Mouse (Mus musculus) stomach, embryonic 14.5 days (tissue): ENCODE results near the gene Clk2. TPM values are rescaled to one million over a fixed set of nuclear protein-coding genes. Genes with fewer than 3 reads are reported as not detected.

Experiments used
- ATAC-seq: fragments of 200-750 bp; cut with Nextera tagmentation; 2 replicates; pipeline ENCODE4 v1.8.0; 2017; ENCODE audit warnings: low read depth, moderate TSS enrichment; ENCODE audit not compliant: insufficient number of reproducible peaks, insufficient read depth, low FRiP score
- H3K27ac ChIP-seq: fragments of 300-500 bp; sonication (generic); 2 replicates; pipeline ENCODE4 v1.5.1; 2014; ENCODE audit warnings: mild to moderate bottlenecking, low read length, moderate library complexity, mixed read lengths
- H3K27me3 ChIP-seq: fragments of 300-500 bp; sonication (generic); 2 replicates; pipeline ENCODE4 v1.6.1; 2014; ENCODE audit warnings: low read length, control low read depth, mixed read lengths; ENCODE audit not compliant: control insufficient read depth, insufficient read depth
- H3K36me3 ChIP-seq: fragments of 300-500 bp; sonication (generic); 2 replicates; pipeline ENCODE4 v1.6.1; 2014; ENCODE audit warnings: mild to moderate bottlenecking, control low read depth, low read length, moderate library complexity, mixed read lengths; ENCODE audit not compliant: control insufficient read depth, insufficient read depth
- H3K4me1 ChIP-seq: fragments of 300-500 bp; sonication (generic); 2 replicates; pipeline ENCODE4 v1.6.1; 2014; ENCODE audit warnings: low read length, control low read depth, mixed read lengths; ENCODE audit not compliant: control insufficient read depth, insufficient read depth
- H3K4me2 ChIP-seq: fragments of 300-500 bp; sonication (generic); replicated peaks from 2 replicates; pipeline ENCODE4 v1.6.1; 2014; ENCODE audit warnings: low read depth, low read length, control low read depth
- H3K4me3 ChIP-seq: fragments of 300-500 bp; sonication (generic); 2 replicates; pipeline ENCODE4 v1.5.1; 2014; ENCODE audit warnings: low read depth, low read length, control low read depth
- H3K9ac ChIP-seq: fragments of 300-500 bp; sonication (generic); replicated peaks from 2 replicates; pipeline ENCODE4 v1.6.1; 2014; ENCODE audit warnings: low read depth, mild to moderate bottlenecking, control low read depth, low read length, moderate library complexity, mixed read lengths
- H3K9me3 ChIP-seq: fragments of 300-500 bp; sonication (generic); 2 replicates; pipeline ENCODE4 v1.6.1; 2016; ENCODE audit warnings: low read depth, low read length, control low read depth; ENCODE audit not compliant: control insufficient read depth
- WGBS: fragments of 180-500 bp; shearing (Covaris S2); extraction: QIAGEN DNeasy Blood & Tissue Kit; methylation state at CpG from one replicate; pipeline ENCODE4 v1.1.7; 2014; 5-methylcytosine and 5-hydroxymethylcytosine counted together
- polyA plus RNA-seq: library from polyadenylated mRNA; unstranded; fragments of >200 nt; fragmentation: Nextera tagmentation; extraction: Ambion mirVana; gene quantifications from 2 replicates; pipeline ENCODE4 v1.2.1, GENCODE M21; 2014

Gene Clk2
- polyA plus RNA-seq, 1 experiment from 2014 or later, result 35.1 TPM

DNA sequence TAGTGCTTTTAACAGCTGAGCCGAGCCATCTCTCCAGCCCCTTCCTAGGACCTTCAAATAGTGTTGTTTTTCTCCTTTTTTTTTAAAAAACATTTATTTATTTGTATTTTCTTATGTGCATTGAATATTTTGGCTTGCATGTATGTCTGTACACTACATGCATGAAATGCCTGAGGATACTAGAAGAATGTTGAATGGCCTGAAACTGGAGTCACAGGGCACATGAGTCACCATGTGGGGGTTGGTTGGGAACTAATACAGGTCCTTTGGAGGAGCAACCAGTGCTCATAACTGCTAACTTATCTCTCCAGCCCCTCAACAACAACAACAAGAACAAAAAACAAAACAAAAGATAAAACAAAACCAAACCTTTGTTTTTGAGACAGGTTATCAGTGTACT is 1.5 kb upstream of the Clk2 start:
- 76% methylated on average over 1 of the region's 1 CpGs for WGBS
- Histone ChIP-seq H3K36me3 (peaks cover 20% of the 10 kb centered on the region), H3K4me2 (no peak overlapping the region), H3K27ac (no peak overlapping the region), H3K4me1 (peaks cover 26% of the 10 kb centered on the region), H3K9ac (no peak overlapping the region), H3K9me3 (no peaks in the 10 kb centered on the region), H3K27me3 (no peaks in the 10 kb centered on the region), H3K4me3 (no peak overlapping the region)
- ATAC-seq, result no peak

DNA sequence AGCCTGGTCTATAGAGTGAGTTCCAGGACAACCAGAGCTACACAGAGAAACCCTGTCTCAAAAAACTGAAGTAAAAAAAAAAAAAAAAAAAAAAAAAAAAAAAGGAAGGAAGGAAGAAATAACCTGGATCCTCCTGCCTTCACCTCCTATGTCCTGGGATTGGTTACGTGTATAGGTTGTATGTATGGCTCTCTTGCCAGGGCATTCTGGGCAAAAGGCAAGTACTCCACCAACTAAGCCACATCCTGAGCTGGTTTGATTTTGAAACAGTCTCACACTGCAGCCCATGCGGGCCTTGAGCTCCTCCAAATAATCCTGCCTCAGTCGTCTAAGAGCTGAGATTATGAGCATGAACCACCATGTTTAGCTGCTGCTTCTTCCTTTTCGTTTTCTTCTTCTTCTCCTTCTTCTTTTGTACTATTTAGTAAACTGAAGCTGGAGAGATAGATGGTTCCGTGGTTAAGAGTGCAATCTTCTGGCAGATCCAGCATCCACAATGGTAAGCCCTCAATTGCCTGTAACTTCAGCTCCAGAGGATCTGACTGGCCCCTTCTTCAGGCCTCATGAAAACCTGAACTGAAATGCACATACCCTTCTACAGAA is 851 bp upstream of the Clk2 start:
- no peaks in the 10 kb centered on the region for H3K27me3 ChIP-seq
- peak overlapping the region; percentile 56 for H3K4me2 ChIP-seq
- no peak overlapping the region for H3K27ac ChIP-seq
- H3K4me1 ChIP-seq, result peaks cover 24% of the 10 kb centered on the region
- H3K4me3 ChIP-seq, result peak overlapping the region; percentile 77
- H3K36me3 ChIP-seq, result peaks cover 26% of the 10 kb centered on the region
- no peak overlapping the region for H3K9ac ChIP-seq
- ATAC-seq, result no peak
- no peaks in the 10 kb centered on the region for H3K9me3 ChIP-seq
- 69% methylated on average over 5 of the region's 5 CpGs for WGBS

DNA sequence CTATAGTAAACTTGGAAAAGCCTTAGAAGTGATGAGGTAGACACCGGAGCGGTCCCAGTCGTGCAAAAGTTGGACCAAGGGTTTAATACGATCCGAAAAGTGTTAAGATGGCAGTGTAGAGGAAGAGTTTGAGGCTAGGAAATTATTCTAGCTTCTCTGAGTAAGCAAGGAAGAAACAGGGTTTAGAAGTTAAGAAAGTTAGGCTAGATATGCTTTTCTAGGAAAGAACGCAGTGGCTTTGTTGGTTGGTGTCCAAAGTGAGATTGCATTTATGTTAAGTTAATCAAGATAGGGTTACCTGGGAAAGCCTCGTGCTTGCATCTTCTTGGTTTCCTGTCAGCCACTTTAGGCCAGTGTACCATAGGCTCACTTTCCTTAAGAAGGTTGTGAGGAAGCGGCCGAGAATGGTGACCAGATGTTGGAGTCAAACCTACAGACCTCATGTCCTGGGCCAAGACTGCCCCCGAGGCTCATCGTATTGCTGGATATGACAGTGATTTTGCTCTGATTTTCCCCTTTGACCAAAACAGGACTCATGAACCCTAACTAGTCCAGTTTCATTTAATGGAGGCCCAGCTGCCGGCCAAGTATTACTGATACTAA is 774 bp downstream of the Clk2 start:
- ATAC-seq, result no peak
- H3K4me3 ChIP-seq, result peak overlapping the region; percentile 77
- peaks cover 43% of the 10 kb centered on the region for H3K36me3 ChIP-seq
- H3K27me3 ChIP-seq, result no peaks in the 10 kb centered on the region
- 22% methylated on average over 12 of the region's 12 CpGs for WGBS
- peak overlapping the region; percentile 95 for H3K27ac ChIP-seq
- peak overlapping the region; percentile 74 for H3K4me2 ChIP-seq
- H3K9me3 ChIP-seq, result no peaks in the 10 kb centered on the region
- peak overlapping the region; percentile 86 for H3K9ac ChIP-seq
- peaks cover 18% of the 10 kb centered on the region for H3K4me1 ChIP-seq

- no peak overlapping the region for H3K4me3 ChIP-seq
- no peak overlapping the region for H3K9ac ChIP-seq
- no peak overlapping the region for H3K4me2 ChIP-seq
- ATAC-seq, result no peak
- H3K27ac ChIP-seq, result no peak overlapping the region
- H3K9me3 ChIP-seq, result no peaks in the 10 kb centered on the region
- WGBS, result 90% methylated on average over 19 of the region's 19 CpGs
- H3K27me3 ChIP-seq, result no peaks in the 10 kb centered on the region
- H3K4me1 ChIP-seq, result peaks cover 18% of the 10 kb centered on the region
- peaks cover 54% of the 10 kb centered on the region for H3K36me3 ChIP-seq
These were observed 2.4 kb downstream of the Clk2 start for GRCm38 (mm10) chr3:89166945-89167344.

DNA sequence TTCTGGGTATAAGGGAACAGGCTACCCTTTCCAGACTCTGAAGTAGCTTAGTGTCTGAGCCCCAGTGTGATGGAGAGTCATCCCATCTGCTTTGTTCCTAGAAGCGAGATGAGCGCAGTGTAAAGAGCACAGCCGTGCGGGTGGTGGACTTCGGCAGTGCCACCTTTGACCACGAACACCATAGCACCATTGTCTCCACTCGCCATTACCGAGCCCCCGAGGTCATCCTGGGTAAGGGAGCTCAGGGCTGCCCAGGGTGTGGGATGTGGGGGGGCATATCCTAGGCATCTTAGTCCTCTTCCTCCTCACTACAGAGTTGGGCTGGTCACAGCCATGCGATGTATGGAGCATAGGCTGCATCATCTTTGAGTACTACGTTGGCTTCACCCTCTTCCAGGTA is 10.2 kb downstream of the Clk2 start:
- Histone ChIP-seq H3K9ac (no peak overlapping the region), H3K27ac (no peak overlapping the region), H3K9me3 (no peaks in the 10 kb centered on the region), H3K4me1 (peaks cover 6% of the 10 kb centered on the region; the same call in 1 of the 2 replicates), H3K4me2 (no peak overlapping the region), H3K4me3 (no peak overlapping the region), H3K27me3 (no peaks in the 10 kb centered on the region), H3K36me3 (peaks cover 70% of the 10 kb centered on the region)
- 91% methylated on average over 11 of the region's 11 CpGs for WGBS
- no peak for ATAC-seq

DNA sequence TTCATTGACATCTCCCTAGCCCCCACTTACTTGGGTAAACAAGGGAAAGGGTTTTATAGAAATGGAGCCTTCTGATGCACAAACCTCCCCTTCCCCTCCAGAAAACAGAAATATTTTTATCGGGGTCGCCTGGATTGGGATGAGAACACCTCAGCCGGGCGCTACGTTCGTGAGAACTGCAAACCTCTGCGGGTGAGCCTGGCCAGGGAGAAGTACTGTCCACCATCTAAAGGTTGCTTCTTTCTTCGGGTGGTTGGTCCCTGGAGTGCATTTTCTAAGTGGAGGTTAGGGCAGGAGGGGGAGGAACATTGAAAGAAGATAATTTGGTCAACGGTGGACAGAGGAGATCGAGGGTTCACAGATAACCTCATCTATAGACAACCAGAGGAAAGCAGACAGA is 10.9 kb downstream of the Clk2 start:
- Histone ChIP-seq H3K27me3 (no peaks in the 10 kb centered on the region), H3K36me3 (peaks cover 66% of the 10 kb centered on the region), H3K9ac (no peak overlapping the region), H3K4me3 (no peak overlapping the region), H3K4me1 (peaks cover 6% of the 10 kb centered on the region; the same call in 1 of the 2 replicates), H3K27ac (no peak overlapping the region), H3K9me3 (no peaks in the 10 kb centered on the region), H3K4me2 (no peak overlapping the region)
- no peak for ATAC-seq
- WGBS, result 90% methylated on average over 10 of the region's 10 CpGs

DNA sequence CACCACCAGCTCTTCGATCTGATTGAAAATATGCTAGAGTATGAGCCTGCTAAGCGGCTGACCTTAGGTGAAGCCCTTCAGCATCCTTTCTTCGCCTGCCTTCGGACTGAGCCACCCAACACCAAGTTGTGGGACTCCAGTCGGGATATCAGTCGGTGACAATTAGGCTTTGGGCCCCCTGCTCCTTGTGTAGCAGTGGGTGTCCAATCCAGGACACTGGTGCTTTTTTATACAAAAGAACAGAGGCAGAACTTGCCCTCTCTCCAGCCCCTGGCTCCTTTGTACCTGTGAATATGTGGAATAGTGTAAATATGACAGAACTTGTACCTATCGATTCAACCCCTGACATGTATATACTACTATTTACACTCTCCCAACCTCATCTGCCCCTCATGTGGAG is 11.8 kb downstream of the Clk2 start:
- Histone ChIP-seq H3K4me3 (no peak overlapping the region), H3K27ac (no peak overlapping the region), H3K36me3 (peaks cover 65% of the 10 kb centered on the region), H3K9ac (no peak overlapping the region), H3K4me1 (peaks cover 6% of the 10 kb centered on the region; the same call in 1 of the 2 replicates), H3K9me3 (no peaks in the 10 kb centered on the region), H3K27me3 (no peaks in the 10 kb centered on the region), H3K4me2 (no peak overlapping the region)
- WGBS, result 81% methylated on average over 7 of the region's 7 CpGs
- ATAC-seq, result no peak

DNA sequence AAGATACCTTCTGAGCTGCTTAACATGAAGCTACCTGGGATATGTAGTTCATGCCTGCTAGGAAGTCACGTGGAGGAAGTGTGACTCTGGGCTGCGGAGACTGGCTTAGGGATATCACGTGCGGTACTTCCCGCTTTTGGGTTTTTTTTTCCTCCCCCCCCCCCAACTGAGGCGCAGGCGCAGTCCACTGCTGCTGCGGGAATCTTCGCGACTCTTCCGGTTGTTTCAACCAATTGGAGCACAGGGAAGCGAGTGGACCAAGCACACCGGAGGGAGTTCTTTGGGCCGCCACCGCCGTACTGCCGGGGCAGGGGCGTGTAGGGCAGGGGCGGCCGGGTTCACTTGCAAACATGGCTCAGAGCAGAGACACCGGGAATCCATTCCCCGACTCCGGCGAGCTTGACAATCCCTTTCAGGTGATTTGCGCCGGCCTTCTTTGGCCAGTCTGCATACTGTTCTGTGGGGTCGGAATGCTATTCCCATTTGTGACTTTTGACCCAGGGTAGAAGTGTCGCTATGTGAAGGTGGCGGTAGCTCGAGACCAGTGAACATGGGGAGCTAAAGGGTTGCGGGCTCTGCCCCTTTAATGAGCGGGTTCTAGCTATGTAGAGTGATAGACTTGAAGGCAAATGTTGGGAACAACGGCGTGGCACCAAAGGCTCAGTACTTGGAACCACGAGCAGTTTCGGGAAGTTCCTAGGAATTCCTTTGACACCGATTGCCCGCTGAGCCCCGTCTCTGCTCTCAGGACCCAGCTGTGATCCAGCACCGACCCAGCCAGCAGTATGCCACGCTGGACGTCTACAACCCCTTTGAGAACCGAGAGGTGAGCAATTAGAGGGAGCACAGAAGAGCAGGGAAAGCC is 12.9 kb downstream of the Clk2 start, which contains the start of gene Scamp3:
Gene Scamp3, plus strand, starts transcription at position 232 of the 865 bp plus-strand sequence.
- H3K4me3 ChIP-seq, result peak within 1 kb of the TSS; percentile 73
- H3K4me2 ChIP-seq, result peak within 1 kb of the TSS; percentile 82
- peaks cover 65% of the 10 kb centered on the region for H3K36me3 ChIP-seq
- under 1% methylated on average over 43 of the region's 43 CpGs for whole genome bisulfite sequencing
- no peaks in the 10 kb centered on the region for H3K27me3 ChIP-seq
- H3K4me1 ChIP-seq, result peaks cover 6% of the 10 kb centered on the region; the same call in 1 of the 2 replicates
- ATAC-seq, result peak; percentile 95
- H3K27ac ChIP-seq, result peak within 1 kb of the TSS; percentile 66; the same call in 1 of the 2 replicates
- H3K9me3 ChIP-seq, result no peaks in the 10 kb centered on the region
- peak within 1 kb of the TSS; percentile 86 for H3K9ac ChIP-seq
